Mouse (Mus musculus) midbrain, embryonic 14.5 days (tissue): Measurements from ENCODE around the gene Pold2. TPM values are rescaled to one million over a fixed set of nuclear protein-coding genes. Genes with fewer than 3 reads are reported as not detected.
A peak's percentile ranks its signal among the peaks of the same experiment; 100 is the strongest.

Experiments used
- ATAC-seq: fragments of 200-750 bp; cut with Nextera tagmentation; 2 replicates; pipeline ENCODE4 v1.8.0; 2017; ENCODE audit warnings: moderate number of reproducible peaks, moderate library complexity; ENCODE audit not compliant: low FRiP score, low TSS enrichment
- DNase-seq: peaks from one replicate; pipeline ENCODE4 v3.0.0-alpha.2; 2015
- H3K27ac ChIP-seq: fragments of 300-500 bp; sonication (generic); replicated peaks from 2 replicates; pipeline ENCODE4 v1.5.1; 2014; ENCODE audit warnings: mild to moderate bottlenecking, low read depth, low read length, moderate library complexity
- H3K27me3 ChIP-seq: fragments of 300-500 bp; sonication (generic); 2 replicates; pipeline ENCODE4 v1.6.1; 2014; ENCODE audit warnings: low read length, control low read depth, mixed read lengths; ENCODE audit not compliant: control insufficient read depth, insufficient read depth
- H3K36me3 ChIP-seq: fragments of 300-500 bp; sonication (generic); 2 replicates; pipeline ENCODE4 v1.6.1; 2014; ENCODE audit warnings: low read length, control low read depth; ENCODE audit not compliant: control insufficient read depth, insufficient read depth
- H3K4me1 ChIP-seq: fragments of 300-500 bp; sonication (generic); 2 replicates; pipeline ENCODE4 v1.6.1; 2014; ENCODE audit warnings: mild to moderate bottlenecking, antibody characterized with exemption, low read length, control low read depth; ENCODE audit not compliant: control insufficient read depth, insufficient read depth
- H3K4me2 ChIP-seq: fragments of 300-500 bp; sonication (generic); 2 replicates; pipeline ENCODE4 v1.6.1; 2014; ENCODE audit warnings: mild to moderate bottlenecking, low read length, moderate library complexity
- H3K4me3 ChIP-seq: fragments of 300-500 bp; sonication (generic); replicated peaks from 2 replicates; pipeline ENCODE4 v1.5.1; 2014; ENCODE audit warnings: low read depth, low read length
- H3K9ac ChIP-seq: fragments of 300-500 bp; sonication (generic); replicated peaks from 2 replicates; pipeline ENCODE4 v1.6.1; 2014; ENCODE audit warnings: mild to moderate bottlenecking, low read length, moderate library complexity
- H3K9me3 ChIP-seq: fragments of 300-500 bp; sonication (generic); 2 replicates; pipeline ENCODE4 v1.6.1; 2016; ENCODE audit warnings: low read length, control low read depth, mixed read lengths; ENCODE audit not compliant: control insufficient read depth
- WGBS: fragments of 180-500 bp; shearing (Covaris S2); extraction: QIAGEN DNeasy Blood & Tissue Kit; methylation state at CpG from one replicate; pipeline ENCODE4 v1.1.7; 2014; 5-methylcytosine and 5-hydroxymethylcytosine counted together
- polyA plus RNA-seq: library from polyadenylated mRNA; unstranded; fragments of >200 nt; fragmentation: Nextera tagmentation; extraction: Ambion mirVana; gene quantifications from 2 replicates; pipeline ENCODE4 v1.2.1, GENCODE M21; 2014

Pold2 gene
- polyA plus RNA-seq, 1 experiment from 2014 or later: 46.6 TPM

- no peak overlapping the region for H3K27ac ChIP-seq
- no peaks in the 10 kb centered on the region for H3K36me3 ChIP-seq
- ATAC-seq: no peak
- no peak overlapping the region for H3K4me3 ChIP-seq
- H3K9ac ChIP-seq: no peak overlapping the region
- WGBS: 65% methylated on average over 5 of the region's 5 CpGs
- no peaks in the 10 kb centered on the region for H3K27me3 ChIP-seq
- no peak for DNase-seq
- H3K4me2 ChIP-seq: no peak overlapping the region
- H3K9me3 ChIP-seq: no peaks in the 10 kb centered on the region
- H3K4me1 ChIP-seq: no peaks in the 10 kb centered on the region
These were observed 36.8 kb upstream of the Pold2 start for GRCm38 (mm10) chr11:5914940-5915339.

DNA sequence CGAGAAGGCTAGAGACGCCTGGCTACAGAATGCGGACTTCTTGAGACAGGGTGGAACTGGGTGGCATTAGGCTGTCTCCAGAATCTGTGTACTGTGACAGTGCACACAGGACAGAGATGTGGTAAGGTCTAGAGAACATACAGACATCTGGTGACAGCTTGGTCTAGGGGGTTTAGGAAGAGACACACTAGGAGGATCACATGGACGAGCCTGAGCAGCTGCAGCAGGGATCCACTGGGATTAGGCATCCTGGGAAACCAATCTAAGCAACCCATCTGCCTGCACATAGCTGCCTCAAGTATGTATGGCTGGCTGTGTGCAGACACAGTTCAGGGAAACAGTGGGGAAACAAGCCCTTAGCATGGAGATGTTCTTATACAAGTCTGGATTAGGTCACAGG, 35.8 kb upstream of the Pold2 start:
- Histone ChIP-seq H3K27ac (no peak overlapping the region), H3K36me3 (no peaks in the 10 kb centered on the region), H3K9me3 (no peaks in the 10 kb centered on the region), H3K9ac (no peak overlapping the region), H3K4me1 (no peaks in the 10 kb centered on the region), H3K27me3 (no peaks in the 10 kb centered on the region), H3K4me3 (no peak overlapping the region), H3K4me2 (no peak overlapping the region)
- DNase-seq (no peak), ATAC-seq (no peak)
- 72% methylated on average over 4 of the region's 4 CpGs for WGBS

DNA sequence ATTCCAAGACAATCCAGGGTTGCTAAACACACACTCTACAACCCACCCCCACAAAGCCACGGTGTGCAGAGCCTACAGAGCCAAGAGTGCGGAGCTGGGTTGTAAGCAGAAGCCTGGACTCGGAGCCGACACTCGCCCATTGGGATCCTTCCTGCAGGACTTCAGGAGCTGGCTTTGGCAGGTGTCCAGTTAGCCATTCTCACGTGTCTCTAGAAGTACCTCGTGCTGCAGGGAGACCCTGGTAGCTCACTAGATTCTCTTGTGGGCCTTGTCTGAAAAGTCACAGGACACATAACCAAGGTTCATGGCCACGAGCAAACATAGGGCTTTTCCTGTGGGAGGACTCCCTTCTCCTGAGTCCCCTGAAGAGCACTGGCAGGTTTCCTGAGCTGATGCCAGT, 35.2 kb upstream of the Pold2 start:
- no peak for ATAC-seq
- Histone ChIP-seq H3K9ac (no peak overlapping the region), H3K4me3 (no peak overlapping the region), H3K4me1 (no peaks in the 10 kb centered on the region), H3K27me3 (no peaks in the 10 kb centered on the region), H3K4me2 (no peak overlapping the region), H3K36me3 (no peaks in the 10 kb centered on the region), H3K27ac (no peak overlapping the region), H3K9me3 (no peaks in the 10 kb centered on the region)
- 72% methylated on average over 8 of the region's 8 CpGs for WGBS
- no peak for DNase-seq

DNA sequence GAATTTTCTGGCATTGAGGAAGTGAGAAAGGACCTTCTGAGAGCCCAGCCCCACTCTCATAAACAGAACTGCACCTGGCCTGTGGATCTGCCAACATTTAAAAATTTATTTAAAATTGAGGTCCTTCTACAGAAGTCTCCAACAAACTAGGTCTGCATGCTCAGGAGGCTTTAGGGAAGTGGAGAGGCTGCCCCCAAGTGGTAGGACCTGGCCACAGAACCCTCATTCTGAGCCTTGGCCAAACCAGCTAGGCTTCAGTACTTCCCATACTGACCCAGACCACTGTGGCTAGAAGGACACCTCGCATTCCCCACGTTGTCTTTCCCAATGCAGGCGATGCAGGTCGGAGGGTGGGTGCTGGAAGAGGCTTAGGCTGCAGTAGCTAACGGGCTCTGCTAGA, 34.5 kb upstream of the Pold2 start:
- H3K4me3 ChIP-seq: no peak overlapping the region
- no peaks in the 10 kb centered on the region for H3K36me3 ChIP-seq
- ATAC-seq (no peak), DNase-seq (peak; percentile 68)
- H3K9ac ChIP-seq: no peak overlapping the region
- H3K27ac ChIP-seq: no peak overlapping the region
- WGBS: 34% methylated on average over 5 of the region's 5 CpGs
- no peaks in the 10 kb centered on the region for H3K9me3 ChIP-seq
- H3K4me1 ChIP-seq: no peaks in the 10 kb centered on the region
- no peaks in the 10 kb centered on the region for H3K27me3 ChIP-seq
- H3K4me2 ChIP-seq: no peak overlapping the region

- no peaks in the 10 kb centered on the region for H3K36me3 ChIP-seq
- H3K9me3 ChIP-seq: no peaks in the 10 kb centered on the region
- H3K4me3 ChIP-seq: no peak overlapping the region
- ATAC-seq: no peak
- H3K27ac ChIP-seq: no peak overlapping the region
- no peak overlapping the region for H3K4me2 ChIP-seq
- WGBS: 89% methylated on average over 4 of the region's 4 CpGs
- DNase-seq: no peak
- no peak overlapping the region for H3K9ac ChIP-seq
- H3K4me1 ChIP-seq: no peaks in the 10 kb centered on the region
- H3K27me3 ChIP-seq: no peaks in the 10 kb centered on the region
These were observed 30.6 kb upstream of the Pold2 start for GRCm38 (mm10) chr11:5908642-5909041.

- ATAC-seq (no peak), DNase-seq (no peak)
- Histone ChIP-seq H3K4me2 (no peak overlapping the region), H3K4me3 (no peak overlapping the region), H3K4me1 (peaks cover 8% of the 10 kb centered on the region; the same call in 1 of the 2 replicates), H3K9me3 (no peaks in the 10 kb centered on the region), H3K27ac (no peak overlapping the region), H3K9ac (no peak overlapping the region), H3K27me3 (no peaks in the 10 kb centered on the region), H3K36me3 (no peaks in the 10 kb centered on the region)
- 37% methylated on average over 5 of the region's 5 CpGs for WGBS
These were observed 29.0 kb upstream of the Pold2 start for GRCm38 (mm10) chr11:5907096-5907495.

GRCm38 (mm10) chr11:5905778-5906518, 27.9 kb upstream of the Pold2 start:
- H3K27me3 ChIP-seq: no peaks in the 10 kb centered on the region
- H3K4me2 ChIP-seq: no peak overlapping the region
- H3K36me3 ChIP-seq: no peaks in the 10 kb centered on the region
- H3K27ac ChIP-seq: no peak overlapping the region
- ATAC-seq (no peak), DNase-seq (no peak)
- H3K9ac ChIP-seq: no peak overlapping the region
- H3K9me3 ChIP-seq: no peaks in the 10 kb centered on the region
- 85% methylated on average over 10 of the region's 10 CpGs for WGBS
- no peak overlapping the region for H3K4me3 ChIP-seq
- peaks cover 20% of the 10 kb centered on the region for H3K4me1 ChIP-seq

GRCm38 (mm10) chr11:5904871-5905270, 26.8 kb upstream of the Pold2 start:
- H3K36me3 ChIP-seq: no peaks in the 10 kb centered on the region
- no peak for ATAC-seq
- 95% methylated on average over 6 of the region's 6 CpGs for whole genome bisulfite sequencing

GRCm38 (mm10) chr11:5904357-5904756, 26.3 kb upstream of the Pold2 start:
- no peak overlapping the region for H3K4me2 ChIP-seq
- no peak overlapping the region for H3K9ac ChIP-seq
- no peaks in the 10 kb centered on the region for H3K27me3 ChIP-seq
- DNase-seq (no peak), ATAC-seq (no peak)
- H3K36me3 ChIP-seq: no peaks in the 10 kb centered on the region
- H3K4me3 ChIP-seq: no peak overlapping the region
- peaks cover 22% of the 10 kb centered on the region for H3K4me1 ChIP-seq
- 84% methylated on average over 19 of the region's 19 CpGs for WGBS
- no peaks in the 10 kb centered on the region for H3K9me3 ChIP-seq
- no peak overlapping the region for H3K27ac ChIP-seq

More at GRCm38 (mm10) chr11:5904871-5905270, 26.8 kb upstream of the Pold2 start:
- H3K9me3 ChIP-seq: no peaks in the 10 kb centered on the region
- no peak overlapping the region for H3K9ac ChIP-seq
- DNase-seq: no peak
- H3K27me3 ChIP-seq: no peaks in the 10 kb centered on the region
- no peak overlapping the region for H3K4me2 ChIP-seq
- H3K4me1 ChIP-seq: peaks cover 22% of the 10 kb centered on the region
- H3K27ac ChIP-seq: no peak overlapping the region
- no peak overlapping the region for H3K4me3 ChIP-seq
